ENCODE assay signal across 27 mouse cellular contexts in genomic region chr5:119143411-119143810, GRCm38 (mm10).
DNase-seq lines count a peak whose midpoint lies in the region; ATAC-seq lines count a peak whose summit lies in the region.
"Had no signal": no experiment of that assay in that cellular context is flagged by ENCODE, and none has a peak within 500 bp of the region (broad histone marks: within the 10 kb centered on the region; RNA-seq: fewer than 3 reads in every experiment).

No protein-coding gene starts in this region.

- no peaks in the 10 kb centered on the region for H3K27me3 ChIP-seq in midbrain, embryonic 11.5 days (ENCODE audit: control insufficient read depth, insufficient read depth, low read length)
- no peaks in the 10 kb centered on the region for H3K27me3 ChIP-seq in midbrain, embryonic 15.5 days (replicated peaks)
- H3K27me3 ChIP-seq in embryonic facial prominence, embryonic 11.5 days (ENCODE audit: control insufficient read depth, insufficient read depth, low read length): no peaks in the 10 kb centered on the region
- no peaks in the 10 kb centered on the region for H3K27me3 ChIP-seq in embryonic facial prominence, embryonic 14.5 days (replicated peaks; ENCODE audit: control insufficient read depth, insufficient read depth, low read length)

- H3K27ac ChIP-seq in midbrain, embryonic 11.5 days (ENCODE audit: low read depth, low read length): no peak overlapping the region
- H3K27ac ChIP-seq in midbrain, embryonic 15.5 days: no peak overlapping the region
- no peak overlapping the region for H3K27ac ChIP-seq in embryonic facial prominence, embryonic 11.5 days (replicated peaks; ENCODE audit: low read depth, low read length)
- no peak overlapping the region for H3K27ac ChIP-seq in embryonic facial prominence, embryonic 14.5 days (replicated peaks; ENCODE audit: low read depth, low read length)
- H3K27ac ChIP-seq: forebrain, embryonic 10.5 days; gastrocnemius, adult 2 months; heart, embryonic 15.5 days; hindbrain, embryonic 14.5 days; hindbrain, postnatal 0 days had no signal

- H3K4me2 ChIP-seq in midbrain, embryonic 11.5 days: no peak overlapping the region
- H3K4me2 ChIP-seq in midbrain, embryonic 15.5 days: no peak overlapping the region
- no peak overlapping the region for H3K4me2 ChIP-seq in embryonic facial prominence, embryonic 11.5 days (ENCODE audit: low read depth, low read length)
- no peak overlapping the region for H3K4me2 ChIP-seq in embryonic facial prominence, embryonic 14.5 days (ENCODE audit: low read depth, low read length)
- H3K4me2 ChIP-seq: heart, embryonic 12.5 days; heart, embryonic 15.5 days; hindbrain, embryonic 14.5 days had no signal

- no peaks in the 10 kb centered on the region for H3K36me3 ChIP-seq in midbrain, embryonic 11.5 days (ENCODE audit: control insufficient read depth, insufficient read depth, low read length)
- no peaks in the 10 kb centered on the region for H3K36me3 ChIP-seq in midbrain, embryonic 15.5 days (replicated peaks)
- no peaks in the 10 kb centered on the region for H3K36me3 ChIP-seq in embryonic facial prominence, embryonic 11.5 days (replicated peaks; ENCODE audit: control insufficient read depth, insufficient read depth, low read depth, low read length)
- no peaks in the 10 kb centered on the region for H3K36me3 ChIP-seq in embryonic facial prominence, embryonic 14.5 days (ENCODE audit: control insufficient read depth, insufficient read depth, low read length)
- H3K36me3 ChIP-seq: forebrain, embryonic 10.5 days; heart, embryonic 12.5 days; heart, embryonic 15.5 days had no signal

- ATAC-seq in midbrain, embryonic 11.5 days (ENCODE audit: low FRiP score): no peak
- no peak for ATAC-seq in midbrain, embryonic 15.5 days (replicated peaks)
- no peak for ATAC-seq in embryonic facial prominence, embryonic 11.5 days (replicated peaks; ENCODE audit: insufficient number of reproducible peaks, low FRiP score, low TSS enrichment, low read depth)
- ATAC-seq in embryonic facial prominence, embryonic 14.5 days (ENCODE audit: low read depth): no peak
- ATAC-seq: activated CD4-positive, CD25-positive, alpha-beta regulatory T cell, adult 4 months; CD4-positive, CD25-positive, alpha-beta regulatory T cell, adult 4 months; forebrain, embryonic 14.5 days; forebrain, postnatal 0 days; hindbrain, postnatal 0 days; inflammation-experienced regulatory T-cells, adult 6 months; intestine, embryonic 16.5 days had no signal

- H3K9ac ChIP-seq in midbrain, embryonic 11.5 days (ENCODE audit: low read length): no peak overlapping the region
- no peak overlapping the region for H3K9ac ChIP-seq in midbrain, embryonic 15.5 days
- no peak overlapping the region for H3K9ac ChIP-seq in embryonic facial prominence, embryonic 11.5 days (replicated peaks; ENCODE audit: low read length)
- H3K9ac ChIP-seq in embryonic facial prominence, embryonic 14.5 days (ENCODE audit: low read depth, low read length): no peak overlapping the region
- H3K9ac ChIP-seq: forebrain, postnatal 0 days; heart, embryonic 12.5 days; heart, embryonic 15.5 days; hindbrain, embryonic 14.5 days had no signal

- 55% methylated on average over 8 of the region's 8 CpGs for WGBS in midbrain, embryonic 11.5 days
- WGBS in midbrain, embryonic 15.5 days: 45% methylated on average over 8 of the region's 8 CpGs
- 19% methylated on average over 8 of the region's 8 CpGs for WGBS in embryonic facial prominence, embryonic 11.5 days
- WGBS in embryonic facial prominence, embryonic 14.5 days: 16% methylated on average over 8 of the region's 8 CpGs

- no peak overlapping the region for H3K4me3 ChIP-seq in midbrain, embryonic 11.5 days (ENCODE audit: low read depth, low read length)
- no peak overlapping the region for H3K4me3 ChIP-seq in midbrain, embryonic 15.5 days
- H3K4me3 ChIP-seq in embryonic facial prominence, embryonic 11.5 days (ENCODE audit: low read depth, low read length): no peak overlapping the region
- no peak overlapping the region for H3K4me3 ChIP-seq in embryonic facial prominence, embryonic 14.5 days (ENCODE audit: low read depth, low read length)
- H3K4me3 ChIP-seq: forebrain, embryonic 10.5 days; gastrocnemius, adult 2 months; heart, embryonic 12.5 days; heart, embryonic 15.5 days had no signal

- peak; percentile 81 for DNase-seq in midbrain, embryonic 11.5 days (ENCODE audit: low spot score, missing footprints)
- peak; percentile 67 for DNase-seq in embryonic facial prominence, embryonic 11.5 days (ENCODE audit: low spot score)
- DNase-seq in embryonic facial prominence, embryonic 14.5 days (ENCODE audit: low spot score): peak; percentile 46
- DNase-seq in layer of hippocampus, postnatal 14 days (ENCODE audit: low spot score in 2 of 2): no peak
- no peak for DNase-seq in right cerebral cortex, postnatal 10 days (ENCODE audit: low spot score in 2 of 2)
- DNase-seq: adrenal gland, postnatal 14 days; cerebellum, adult 11 months; cerebellum, adult 2 months; cerebellum, adult 9-11 months; cerebellum, postnatal 25 days; forebrain, postnatal 0 days; gastrocnemius, adult 2 months; gastrocnemius, postnatal 14 days; heart, adult 18-20 months; heart, postnatal 14 days; heart, postnatal 4 days had no signal

- H3K9me3 ChIP-seq in midbrain, embryonic 11.5 days (ENCODE audit: control insufficient read depth, low read length): no peaks in the 10 kb centered on the region
- no peaks in the 10 kb centered on the region for H3K9me3 ChIP-seq in midbrain, embryonic 15.5 days
- H3K9me3 ChIP-seq in embryonic facial prominence, embryonic 11.5 days (replicated peaks; ENCODE audit: control insufficient read depth, low read length): no peaks in the 10 kb centered on the region
- no peaks in the 10 kb centered on the region for H3K9me3 ChIP-seq in embryonic facial prominence, embryonic 14.5 days (ENCODE audit: control insufficient read depth, low read length)
- H3K9me3 ChIP-seq: heart, embryonic 15.5 days had no signal

- peaks cover 7% of the 10 kb centered on the region for H3K4me1 ChIP-seq in midbrain, embryonic 11.5 days (ENCODE audit: control insufficient read depth, insufficient read depth, low read length)
- H3K4me1 ChIP-seq in midbrain, embryonic 15.5 days: no peaks in the 10 kb centered on the region
- H3K4me1 ChIP-seq in embryonic facial prominence, embryonic 11.5 days (ENCODE audit: control insufficient read depth, insufficient read depth, low read length): no peaks in the 10 kb centered on the region
- peaks cover 8% of the 10 kb centered on the region; the same call in 1 of the 2 replicates for H3K4me1 ChIP-seq in embryonic facial prominence, embryonic 14.5 days (ENCODE audit: control insufficient read depth, insufficient read depth, low read length)

Comparison
In these comparisons a context has a peak if more than half of its experiments do, and no peak if none do; other contexts are left out.
1. DNase-seq: peak in midbrain, embryonic 11.5 days (single experiment), embryonic facial prominence, embryonic 11.5 days (single experiment) and embryonic facial prominence, embryonic 14.5 days (single experiment); none in layer of hippocampus, postnatal 14 days (0 of 2) and right cerebral cortex, postnatal 10 days (0 of 2).